Mouse (Mus musculus) midbrain, embryonic 16.5 days (tissue): Measurements from ENCODE around the gene Dnm3. TPM values are rescaled to one million over a fixed set of nuclear protein-coding genes. Genes with fewer than 3 reads are reported as not detected.
A peak's percentile ranks its signal among the peaks of the same experiment; 100 is the strongest.

Source experiments
- ATAC-seq: fragments of 200-750 bp; cut with Nextera tagmentation; 2 replicates; pipeline ENCODE4 v1.8.0; 2017; ENCODE audit warnings: moderate TSS enrichment
- H3K27ac ChIP-seq: fragments of 300-500 bp; sonication (generic); 2 replicates; pipeline ENCODE4 v1.5.1; 2014; ENCODE audit warnings: mild to moderate bottlenecking, low read length, mixed read lengths
- H3K27me3 ChIP-seq: fragments of 300-500 bp; sonication (generic); 2 replicates; pipeline ENCODE4 v1.6.1; 2014; ENCODE audit warnings: low read depth, low read length, mixed read lengths; ENCODE audit not compliant: control insufficient read depth, insufficient read depth
- H3K36me3 ChIP-seq: fragments of 300-500 bp; sonication (generic); 2 replicates; pipeline ENCODE4 v1.6.1; 2014; ENCODE audit warnings: mild to moderate bottlenecking, low read length, moderate library complexity, mixed read lengths; ENCODE audit not compliant: control insufficient read depth, insufficient read depth
- H3K4me1 ChIP-seq: fragments of 300-500 bp; sonication (generic); 2 replicates; pipeline ENCODE4 v1.6.1; 2014; ENCODE audit warnings: mild to moderate bottlenecking, low read length, mixed read lengths; ENCODE audit not compliant: control insufficient read depth, insufficient read depth
- H3K4me2 ChIP-seq: fragments of 300-500 bp; sonication (generic); 2 replicates; pipeline ENCODE4 v1.6.1; 2014; ENCODE audit warnings: mild to moderate bottlenecking, low read length, mixed read lengths
- H3K4me3 ChIP-seq: fragments of 300-500 bp; sonication (generic); 2 replicates; pipeline ENCODE4 v1.5.1; 2014; ENCODE audit warnings: low read depth, mild to moderate bottlenecking, low read length, moderate library complexity, mixed read lengths
- H3K9ac ChIP-seq: fragments of 300-500 bp; sonication (generic); 2 replicates; pipeline ENCODE4 v1.6.1; 2014; ENCODE audit warnings: low read depth, low read length, mixed read lengths
- H3K9me3 ChIP-seq: fragments of 300-500 bp; sonication (generic); replicated peaks from 2 replicates; pipeline ENCODE4 v1.6.1; 2014; ENCODE audit warnings: mild to moderate bottlenecking, low read length, mixed read lengths; ENCODE audit not compliant: control insufficient read depth, poor library complexity, severe bottlenecking
- WGBS: fragments of 180-500 bp; shearing (Covaris S2); extraction: QIAGEN DNeasy Blood & Tissue Kit; methylation state at CpG from one replicate; pipeline ENCODE4 v1.1.7; 2014; 5-methylcytosine and 5-hydroxymethylcytosine counted together
- polyA plus RNA-seq: library from polyadenylated mRNA; unstranded; fragments of >200 nt; fragmentation: Nextera tagmentation; extraction: Ambion mirVana; gene quantifications from 2 replicates; pipeline ENCODE4 v1.2.1, GENCODE M21; 2015

Dnm3 gene
- polyA plus RNA-seq, 1 experiment from 2014 or later: 69.4 TPM

GRCm38 (mm10) chr1:162121441-162122200 is 356.2 kb downstream of the Dnm3 start:
- H3K36me3 ChIP-seq: no peaks in the 10 kb centered on the region
- H3K4me1 ChIP-seq: no peaks in the 10 kb centered on the region

GRCm38 (mm10) chr1:162109437-162109813 is 368.4 kb downstream of the Dnm3 start:
- peak overlapping the region; percentile 32; the same call in 1 of the 2 replicates for H3K27ac ChIP-seq
- H3K4me2 ChIP-seq: no peak overlapping the region
- peak; percentile 34; the same call in 1 of the 2 replicates for ATAC-seq
- no peaks in the 10 kb centered on the region for H3K27me3 ChIP-seq
- no peaks in the 10 kb centered on the region for H3K36me3 ChIP-seq
- no peaks in the 10 kb centered on the region for H3K9me3 ChIP-seq
- WGBS: 65% methylated on average over 7 of the region's 7 CpGs
- H3K9ac ChIP-seq: 0 out of 2 replicates have a peak overlapping the region, but pooled peaks have one; percentile 20
- H3K4me3 ChIP-seq: no peak overlapping the region
- peaks cover 8% of the 10 kb centered on the region; the same call in 1 of the 2 replicates for H3K4me1 ChIP-seq

More at GRCm38 (mm10) chr1:162121441-162122200, 356.2 kb downstream of the Dnm3 start:
- Histone ChIP-seq H3K4me3 (no peak overlapping the region), H3K9me3 (no peaks in the 10 kb centered on the region), H3K27me3 (no peaks in the 10 kb centered on the region), H3K27ac (no peak overlapping the region), H3K4me2 (no peak overlapping the region), H3K9ac (no peak overlapping the region)
- no peak for ATAC-seq
- 79% methylated on average over 7 of the region's 7 CpGs for WGBS

- Histone ChIP-seq H3K27me3 (no peaks in the 10 kb centered on the region), H3K27ac (no peak overlapping the region), H3K4me1 (peaks cover 8% of the 10 kb centered on the region; the same call in 1 of the 2 replicates), H3K4me3 (no peak overlapping the region), H3K36me3 (no peaks in the 10 kb centered on the region), H3K9me3 (no peaks in the 10 kb centered on the region), H3K9ac (no peak overlapping the region), H3K4me2 (no peak overlapping the region)
- peak; percentile 70 for ATAC-seq
- 28% methylated on average over 6 of the region's 6 CpGs for WGBS
Observed at GRCm38 (mm10) chr1:162108726-162109436, 369.0 kb downstream of the Dnm3 start.

GRCm38 (mm10) chr1:162108181-162108671 is 369.6 kb downstream of the Dnm3 start:
- ATAC-seq: peak; percentile 72
- H3K36me3 ChIP-seq: no peaks in the 10 kb centered on the region
- no peaks in the 10 kb centered on the region for H3K27me3 ChIP-seq
- WGBS: 29% methylated on average over 7 of the region's 7 CpGs
- H3K4me3 ChIP-seq: no peak overlapping the region
- 0 out of 2 replicates have a peak overlapping the region, but pooled peaks have one; percentile 26 for H3K27ac ChIP-seq
- peak overlapping the region; percentile 14; the same call in 1 of the 2 replicates for H3K9ac ChIP-seq
- no peaks in the 10 kb centered on the region for H3K9me3 ChIP-seq
- peaks cover 8% of the 10 kb centered on the region; the same call in 1 of the 2 replicates for H3K4me1 ChIP-seq
- H3K4me2 ChIP-seq: peak overlapping the region; percentile 28; the same call in 1 of the 2 replicates

GRCm38 (mm10) chr1:162107011-162107606 is 370.7 kb downstream of the Dnm3 start:
- Histone ChIP-seq H3K4me3 (no peak overlapping the region), H3K9ac (no peak overlapping the region), H3K9me3 (no peaks in the 10 kb centered on the region), H3K27ac (no peak overlapping the region), H3K36me3 (no peaks in the 10 kb centered on the region), H3K4me1 (peaks cover 8% of the 10 kb centered on the region; the same call in 1 of the 2 replicates), H3K27me3 (no peaks in the 10 kb centered on the region), H3K4me2 (no peak overlapping the region)
- no peak for ATAC-seq
- 79% methylated on average over 4 of the region's 4 CpGs for WGBS

GRCm38 (mm10) chr1:162100961-162101830 is 376.6 kb downstream of the Dnm3 start:
- no peak for ATAC-seq
- H3K9ac ChIP-seq: no peak overlapping the region
- no peak overlapping the region for H3K4me3 ChIP-seq
- 91% methylated on average over 10 of the region's 10 CpGs for WGBS
- no peaks in the 10 kb centered on the region for H3K4me1 ChIP-seq
- H3K4me2 ChIP-seq: no peak overlapping the region
- no peak overlapping the region for H3K27ac ChIP-seq
- H3K27me3 ChIP-seq: no peaks in the 10 kb centered on the region
- H3K9me3 ChIP-seq: no peaks in the 10 kb centered on the region
- no peaks in the 10 kb centered on the region for H3K36me3 ChIP-seq

- 84% methylated on average over 7 of the region's 7 CpGs for WGBS
- Histone ChIP-seq H3K27ac (no peak overlapping the region), H3K9me3 (no peaks in the 10 kb centered on the region), H3K4me3 (no peak overlapping the region), H3K9ac (no peak overlapping the region), H3K36me3 (no peaks in the 10 kb centered on the region), H3K27me3 (no peaks in the 10 kb centered on the region), H3K4me2 (no peak overlapping the region), H3K4me1 (no peaks in the 10 kb centered on the region)
- ATAC-seq: no peak
Observed at GRCm38 (mm10) chr1:162100033-162100820, 377.6 kb downstream of the Dnm3 start.

GRCm38 (mm10) chr1:162099203-162099602 is 378.6 kb downstream of the Dnm3 start:
- Histone ChIP-seq H3K27ac (no peak overlapping the region), H3K4me2 (no peak overlapping the region)
- ATAC-seq: no peak

More at GRCm38 (mm10) chr1:162099203-162099602, 378.6 kb downstream of the Dnm3 start:
- 89% methylated on average over 3 of the region's 3 CpGs for WGBS
- Histone ChIP-seq H3K4me1 (no peaks in the 10 kb centered on the region), H3K27me3 (no peaks in the 10 kb centered on the region), H3K4me3 (no peak overlapping the region), H3K36me3 (no peaks in the 10 kb centered on the region), H3K9me3 (no peaks in the 10 kb centered on the region), H3K9ac (no peak overlapping the region)
